Mouse (Mus musculus) cortical plate, adult 2 months (tissue): Measurements from ENCODE around the gene Rtl8c. TPM values are rescaled to one million over a fixed set of nuclear protein-coding genes. Genes with fewer than 3 reads are reported as not detected.
A peak's percentile ranks its signal among the peaks of the same experiment; 100 is the strongest.
"Not testable (repeated sequence)": the region's sequence is repeated elsewhere in the genome, so short reads cannot be mapped to it uniquely, and the experiment has no call there.

Source experiments
- H3K27ac ChIP-seq: fragments of 200-500 bp; 2 replicates; pipeline ENCODE4 v1.5.1; 2012; ENCODE audit warnings: low read length, control low read depth, inconsistent platforms; ENCODE audit not compliant: insufficient read depth
- H3K4me1 ChIP-seq: fragments of 200-500 bp; 2 replicates; pipeline ENCODE4 v1.6.1; 2011; ENCODE audit warnings: low read length; ENCODE audit not compliant: control insufficient read depth, insufficient read depth
- H3K4me3 ChIP-seq: fragments of 200-500 bp; 2 replicates; pipeline ENCODE4 v1.5.1; 2011; ENCODE audit warnings: mild to moderate bottlenecking, low read length, control low read depth; ENCODE audit not compliant: insufficient read depth
- POLR2A ChIP-seq: fragments of 200-500 bp; IDR thresholded peaks from 2 replicates; pipeline ENCODE4 v1.6.1; 2011; ENCODE audit warnings: mild to moderate bottlenecking, low read length, control low read depth; ENCODE audit not compliant: insufficient read depth; ENCODE audit errors: extremely low read depth
- polyA plus RNA-seq: library from polyadenylated mRNA; depleted of rRNA; stranded (reverse); fragments of >200 nt; gene quantifications from 2 replicates; pipeline ENCODE4 v1.2.3, GENCODE M21; 2012; rRNA removed

Gene Rtl8c
- polyA plus RNA-seq, 1 experiment: 234 TPM

GRCm38 (mm10) chrX:53642980-53643961, 35.4 kb downstream of the Rtl8c start, which contains the start of gene Rtl8a:
Gene Rtl8a (minus strand): TSS chrX:53643682.
- TF ChIP-seq POLR2A: peak; percentile 51; the same call in 1 of the 2 replicates
- H3K4me3 ChIP-seq: peak within 1 kb of the TSS; percentile 21; the same call in 1 of the 2 replicates
- peak within 1 kb of the TSS; percentile 71 for H3K27ac ChIP-seq
- H3K4me1 ChIP-seq: not testable (repeated sequence)

DNA sequence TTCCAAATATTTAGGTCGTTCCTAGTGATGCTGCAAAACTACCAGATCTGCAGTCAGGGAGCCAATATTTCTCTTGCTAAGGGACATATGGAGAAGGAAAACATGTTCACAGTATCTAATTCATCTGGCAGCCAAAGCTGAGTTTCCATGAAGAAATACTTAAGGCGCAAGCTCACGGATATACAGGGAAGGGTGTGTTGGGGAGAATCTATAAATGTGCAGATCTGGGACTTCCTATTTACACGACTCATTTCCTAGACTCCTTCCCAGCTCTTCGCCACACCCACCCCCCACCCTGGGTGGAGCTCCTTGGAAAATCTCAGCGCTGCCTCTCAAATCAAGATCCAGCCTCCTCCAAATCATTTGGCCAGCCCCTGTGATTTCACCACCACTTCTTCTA, 38.1 kb downstream of the Rtl8c start:
- no peak overlapping the region for H3K4me3 ChIP-seq
- H3K4me1 ChIP-seq: no peaks in the 10 kb centered on the region
- TF ChIP-seq POLR2A: no peak
- H3K27ac ChIP-seq: no peak overlapping the region

DNA sequence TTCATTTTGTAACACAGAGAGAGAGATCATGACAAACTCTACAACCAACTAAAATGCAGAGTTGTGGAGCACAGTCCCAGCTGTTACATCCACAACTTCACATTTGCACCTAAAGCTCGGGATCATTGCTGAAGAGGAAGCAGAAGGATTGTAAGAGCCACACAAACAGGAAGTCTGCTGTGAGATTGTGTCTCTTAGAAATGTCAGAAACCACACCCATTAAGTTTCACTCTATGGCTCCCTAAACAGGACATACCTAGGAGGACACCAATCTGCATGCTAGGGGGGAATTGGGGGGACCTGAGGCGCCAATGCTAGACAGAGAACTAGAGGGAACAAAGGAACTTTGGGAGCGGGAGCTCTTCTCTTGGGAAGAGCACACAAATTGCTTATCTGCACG, 45.1 kb downstream of the Rtl8c start:
- not testable (repeated sequence) for H3K27ac ChIP-seq, H3K4me1 ChIP-seq

More for the DNA sequence above, 45.1 kb downstream of the Rtl8c start:
- H3K4me3 ChIP-seq: not testable (repeated sequence)

Other genes starting within 250 kb of the Rtl8c start
- gene Mospd1, start 237.5 kb upstream of the Rtl8c start, polyA plus RNA-seq: 10.7 and 11.7 TPM in 2 replicates
- gene Etd, start 173.1 kb upstream of the Rtl8c start, polyA plus RNA-seq: not detected in 2 replicates
- gene Gm14597, start 947 bp downstream of the Rtl8c start, polyA plus RNA-seq: 0.23 TPM in 1 of 2 replicates, not detected in the other
- gene Rtl8a, start 35.6 kb downstream of the Rtl8c start, polyA plus RNA-seq: 248 and 263 TPM in 2 replicates
- 342 and 363 TPM in 2 replicates for gene Rtl8b, start 62.4 kb downstream of the Rtl8c start, polyA plus RNA-seq
- gene 4930502E18Rik, start 116.8 kb downstream of the Rtl8c start, polyA plus RNA-seq: 0.19 and 0.21 TPM in 2 replicates
- gene 1700013H16Rik, start 149.8 kb downstream of the Rtl8c start, polyA plus RNA-seq: not detected in 2 replicates
- gene Zfp36l3, start 168.4 kb downstream of the Rtl8c start, polyA plus RNA-seq: 0.04 and 0.08 TPM in 2 replicates
- gene Xlr, start 189.7 kb downstream of the Rtl8c start, polyA plus RNA-seq: 2.0 and 2.5 TPM in 2 replicates